Mouse (Mus musculus) lung, adult 2 months (tissue): Measurements from ENCODE around the gene Galns.

Experiments
- CTCF ChIP-seq: fragments of 200-500 bp; IDR thresholded peaks from 2 replicates; pipeline ENCODE4 v1.5.1; 2011; ENCODE audit warnings: mild to moderate bottlenecking, low read length, control low read depth; ENCODE audit not compliant: insufficient read depth
- POLR2A ChIP-seq: fragments of 200-500 bp; IDR thresholded peaks from 2 replicates; pipeline ENCODE4 v1.6.1; 2011; ENCODE audit warnings: low read depth, mild to moderate bottlenecking, control low read depth, low read length, borderline replicate concordance; ENCODE audit errors: extremely low read depth

- TF ChIP-seq POLR2A (no peak), CTCF (no peak)
Observed at GRCm38 (mm10) chr8:122620446-122620845, 9.2 kb upstream of the Galns start.
